Mouse (Mus musculus) ES-E14 (cell line): ENCODE data around the gene Nkain2.

Source experiments
- CHD2 ChIP-seq: IDR thresholded peaks from 2 replicates; pipeline ENCODE4 v1.6.1; 2014; ENCODE audit warnings: mild to moderate bottlenecking, low read depth, low read length, inconsistent platforms
- HCFC1 ChIP-seq: IDR thresholded peaks from 2 replicates; pipeline ENCODE4 v1.6.1; 2012; ENCODE audit warnings: low read length, inconsistent platforms, borderline replicate concordance; ENCODE audit not compliant: insufficient read depth
- MAFK ChIP-seq: IDR thresholded peaks from 2 replicates; pipeline ENCODE4 v1.6.1; 2014; ENCODE audit warnings: mild to moderate bottlenecking, low read depth, low read length, inconsistent platforms; ENCODE audit not compliant: insufficient read depth
- ZC3H11A ChIP-seq: IDR thresholded peaks from 2 replicates; pipeline ENCODE4 v1.6.1; 2012; ENCODE audit warnings: low read depth, mild to moderate bottlenecking, inconsistent platforms, low read length, borderline replicate concordance
- ZNF384 ChIP-seq: IDR thresholded peaks from 2 replicates; pipeline ENCODE4 v1.6.1; 2012; ENCODE audit warnings: low read depth, low read length, inconsistent platforms

- TF ChIP-seq MAFK (no peak), CHD2 (no peak), ZNF384 (no peak), HCFC1 (no peak), ZC3H11A (no peak)
These were observed 589.2 kb downstream of the Nkain2 start for GRCm38 (mm10) chr10:32301024-32301597.
